Mouse (Mus musculus) left cerebral cortex, adult 2 months (tissue): ENCODE results near the gene Rnd3. TPM values are rescaled to one million over a fixed set of nuclear protein-coding genes. Genes with fewer than 3 reads are reported as not detected.
A peak's percentile ranks its signal among the peaks of the same experiment; 100 is the strongest.

Experiments
- DNase-seq, 2 experiments: peaks; one replicate each; pipeline ENCODE4 v3.0.0; 2021 to 2022; ENCODE audit warnings: low spot score in 2 of 2, mixed read lengths in 1 of 2; ENCODE audit errors: extremely low spot score in 1 of 2
- H3K27ac ChIP-seq: fragments of 200-600 bp; 2 replicates; pipeline ENCODE4 v1.8.1; 2022
- H3K4me3 ChIP-seq: fragments of 200-600 bp; 2 replicates; pipeline ENCODE4 v1.8.1; 2022
- CTCF ChIP-seq: fragments of 200-600 bp; IDR thresholded peaks from 2 replicates; pipeline ENCODE4 v1.8.1; 2022; ENCODE audit warnings: antibody characterized with exemption, mild to moderate bottlenecking, moderate library complexity
- intact Hi-C: fragments of 180-260 bp; cut with DNase I; formaldehyde crosslinking; loops from one replicate; pipeline ENCODE4 v1.15.1; 2025
- total RNA-seq, 2 experiments: library from RNA; stranded (reverse); gene quantifications; 2 replicates each; pipeline ENCODE4 v1.2.3; 2021

The Rnd3 gene
- total RNA-seq, 2 experiments from 2014 or later: 19.5 to 21.9 TPM

DNA sequence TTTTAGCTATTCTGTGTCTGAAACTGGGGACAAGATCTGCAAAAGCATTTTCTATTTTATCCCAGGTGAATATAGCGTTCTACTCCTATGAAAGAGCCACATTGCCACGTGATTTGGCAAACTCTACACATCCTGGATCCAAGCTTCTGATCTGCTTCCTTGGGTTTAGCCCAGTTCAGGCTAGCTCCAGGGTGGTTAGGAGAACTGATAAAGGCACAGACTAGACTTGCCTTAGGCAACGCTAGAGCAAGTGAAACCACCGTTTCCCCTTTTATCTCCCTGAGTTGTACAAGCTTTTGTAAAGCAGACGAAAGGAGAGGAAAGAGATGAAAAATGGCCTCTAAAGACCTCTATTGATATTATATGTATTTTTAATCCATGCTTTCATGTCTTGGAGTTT is 40.3 kb downstream of the Rnd3 start:
- H3K27ac ChIP-seq: no peak overlapping the region
- H3K4me3 ChIP-seq: no peak overlapping the region
- no peak for DNase-seq
- intact Hi-C loops: no loop called here
- no peak for TF ChIP-seq CTCF

DNA sequence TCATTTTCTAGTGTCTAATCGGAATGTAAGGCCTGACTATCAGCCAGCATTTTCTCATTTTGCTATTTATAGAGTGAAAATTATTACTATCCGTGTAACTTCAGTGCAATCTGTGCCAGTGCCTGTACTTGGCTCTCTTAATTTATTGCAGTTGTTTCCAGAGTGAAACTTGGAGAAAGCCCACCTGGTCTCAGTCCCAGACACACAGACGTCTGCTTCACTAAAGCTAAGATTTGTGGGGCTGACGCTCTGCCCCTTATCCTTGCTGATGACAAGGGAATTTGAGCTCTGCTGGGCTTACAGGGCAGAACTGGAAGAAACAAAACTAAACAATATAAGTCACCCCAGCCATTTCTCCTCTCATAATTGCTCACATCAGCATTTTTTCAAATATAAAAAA is 47.7 kb downstream of the Rnd3 start:
- intact Hi-C loops: no loop called here
- TF ChIP-seq CTCF: no peak
- DNase-seq: no peak
- H3K4me3 ChIP-seq: no peak overlapping the region
- no peak overlapping the region for H3K27ac ChIP-seq

DNA sequence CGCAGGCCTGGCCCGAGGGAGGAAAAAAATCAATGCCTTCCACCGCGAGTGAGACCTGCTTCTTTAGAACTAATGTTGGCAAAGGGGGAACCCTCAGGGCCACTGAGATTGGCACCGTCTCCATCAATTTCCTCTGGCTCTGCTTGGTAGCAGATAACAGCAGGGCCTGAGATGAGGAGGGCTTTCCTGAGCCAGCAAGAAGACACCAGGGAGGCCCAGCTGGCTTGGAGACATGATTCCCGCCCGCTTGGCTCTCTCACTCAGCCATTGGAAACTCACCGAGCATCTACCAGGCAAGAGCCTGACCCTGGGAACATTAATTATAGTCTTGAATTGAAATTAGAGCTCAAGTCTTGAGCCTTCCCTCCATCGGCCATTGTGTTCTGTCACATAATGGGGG is 48.9 kb downstream of the Rnd3 start:
- no peak for TF ChIP-seq CTCF
- no peak overlapping the region for H3K4me3 ChIP-seq
- no peak for DNase-seq
- intact Hi-C loops: no loop called here
- no peak overlapping the region for H3K27ac ChIP-seq

DNA sequence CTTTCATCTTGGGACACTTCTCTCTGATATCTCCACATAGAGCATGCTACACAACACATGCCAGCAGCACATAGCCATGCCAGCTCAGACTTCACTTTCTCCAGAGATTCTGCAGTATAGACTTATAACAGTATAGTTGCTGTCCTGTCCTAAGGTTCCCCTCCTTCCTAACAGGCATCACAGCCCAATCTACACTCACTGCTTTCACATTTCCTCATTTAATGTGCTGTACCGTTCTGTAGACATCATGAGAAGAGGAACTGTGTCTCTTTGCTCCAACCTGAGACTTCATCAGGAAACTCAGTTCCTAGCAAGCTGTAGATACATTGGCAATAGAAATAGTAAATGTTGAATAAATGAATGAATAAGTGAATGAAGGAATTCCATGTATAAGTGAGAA is 49.7 kb downstream of the Rnd3 start:
- TF ChIP-seq CTCF: no peak
- Histone ChIP-seq H3K27ac (no peak overlapping the region), H3K4me3 (no peak overlapping the region)
- intact Hi-C loops: no loop called here
- DNase-seq: no peak

DNA sequence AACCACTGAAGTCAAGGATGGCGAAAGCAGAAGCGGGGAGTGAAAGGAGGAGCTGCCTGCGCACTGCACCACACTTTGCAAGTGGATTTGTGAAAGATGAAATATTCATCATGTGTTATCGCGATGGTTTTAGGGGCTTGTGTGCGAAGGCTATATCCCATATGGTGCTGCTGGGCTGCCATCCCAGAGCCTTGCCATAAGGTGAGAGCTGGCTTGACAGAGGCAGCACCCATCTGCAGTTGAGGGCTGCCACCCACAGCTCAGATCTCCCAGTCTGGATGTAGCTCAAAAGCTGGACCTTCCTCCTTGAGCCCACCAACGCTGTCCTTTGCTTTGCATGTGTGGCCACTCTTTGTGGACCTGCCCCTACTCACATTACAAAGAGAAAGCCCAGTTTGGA is 58.2 kb downstream of the Rnd3 start:
- no peak for DNase-seq
- intact Hi-C loops: no loop called here
- no peak for TF ChIP-seq CTCF
- Histone ChIP-seq H3K4me3 (no peak overlapping the region), H3K27ac (no peak overlapping the region)

DNA sequence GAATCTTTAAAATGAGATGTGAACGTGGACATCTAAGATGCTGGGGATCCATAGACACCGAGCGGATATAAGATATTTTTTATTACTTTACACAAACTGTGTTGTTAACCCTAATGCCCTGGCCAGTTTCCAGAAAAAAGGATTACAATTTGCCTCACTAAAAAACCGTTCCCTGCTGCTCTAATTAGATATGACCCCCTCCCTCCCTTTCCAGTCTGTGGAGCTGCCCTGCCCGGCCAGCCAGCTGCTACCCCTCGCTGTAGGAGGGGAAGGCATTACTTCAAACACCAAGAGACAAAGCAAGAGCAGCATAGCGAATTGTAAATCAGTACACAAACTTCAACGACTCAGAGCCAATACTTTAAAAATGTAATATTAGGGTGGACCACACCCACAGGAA is 58.9 kb downstream of the Rnd3 start:
- H3K27ac ChIP-seq: no peak overlapping the region
- no peak for TF ChIP-seq CTCF
- H3K4me3 ChIP-seq: no peak overlapping the region
- intact Hi-C loops: no loop called here
- DNase-seq: no peak

DNA sequence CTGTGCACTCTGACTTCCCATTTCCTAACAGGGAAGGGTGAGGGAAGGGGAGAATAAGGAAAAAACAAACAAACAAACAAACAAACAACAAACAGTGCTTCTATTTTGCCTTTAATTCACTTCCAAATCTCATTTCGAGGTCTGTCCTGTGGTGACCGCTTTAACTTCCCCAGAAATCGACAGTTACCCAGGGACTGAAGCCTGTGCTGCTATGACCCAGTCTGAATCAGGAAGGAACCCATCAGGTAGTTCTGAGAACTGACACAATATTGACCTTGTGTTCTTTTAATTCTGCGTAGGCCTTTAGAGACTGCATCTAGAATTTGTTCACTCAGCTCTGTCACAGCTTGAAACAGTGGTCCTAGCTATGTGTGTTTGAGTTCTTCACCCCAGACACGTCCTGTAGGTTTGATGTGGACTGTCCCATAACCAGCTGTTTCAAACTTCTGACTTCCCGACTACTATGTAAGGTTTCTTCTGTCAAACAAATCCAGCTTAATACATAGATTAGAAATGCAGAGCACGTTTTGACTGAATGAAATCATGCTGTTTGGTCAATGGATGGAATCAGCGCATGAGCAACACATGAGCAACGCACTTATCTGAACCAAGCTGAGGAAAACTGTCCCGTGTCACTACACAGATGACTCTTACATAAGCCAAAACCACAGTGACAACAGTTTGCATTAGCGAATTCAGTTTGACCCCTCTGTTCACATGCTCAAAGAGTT is 59.9 kb downstream of the Rnd3 start:
- Histone ChIP-seq H3K4me3 (no peak overlapping the region), H3K27ac (no peak overlapping the region)
- DNase-seq: no peak
- no peak for TF ChIP-seq CTCF
- intact Hi-C loops: no loop called here

DNA sequence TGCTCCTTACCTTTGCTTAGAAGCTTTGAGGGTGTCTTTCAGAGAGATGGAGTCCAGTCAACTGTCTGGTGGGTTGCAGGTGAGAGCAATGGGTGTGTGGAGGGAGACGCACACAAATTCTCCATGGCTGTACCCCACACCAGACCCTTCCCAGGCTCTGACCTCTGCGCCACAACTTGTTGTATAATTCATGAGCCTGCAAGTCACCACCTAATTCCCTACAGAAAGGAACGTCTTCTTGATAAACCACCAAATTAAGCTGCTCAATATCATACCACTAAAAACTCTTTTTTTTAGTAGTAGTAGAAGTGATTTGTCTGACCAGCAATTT is 60.8 kb downstream of the Rnd3 start:
- intact Hi-C loops: no loop called here
- TF ChIP-seq CTCF: no peak
- no peak overlapping the region for H3K4me3 ChIP-seq
- no peak for DNase-seq
- no peak overlapping the region for H3K27ac ChIP-seq

DNA sequence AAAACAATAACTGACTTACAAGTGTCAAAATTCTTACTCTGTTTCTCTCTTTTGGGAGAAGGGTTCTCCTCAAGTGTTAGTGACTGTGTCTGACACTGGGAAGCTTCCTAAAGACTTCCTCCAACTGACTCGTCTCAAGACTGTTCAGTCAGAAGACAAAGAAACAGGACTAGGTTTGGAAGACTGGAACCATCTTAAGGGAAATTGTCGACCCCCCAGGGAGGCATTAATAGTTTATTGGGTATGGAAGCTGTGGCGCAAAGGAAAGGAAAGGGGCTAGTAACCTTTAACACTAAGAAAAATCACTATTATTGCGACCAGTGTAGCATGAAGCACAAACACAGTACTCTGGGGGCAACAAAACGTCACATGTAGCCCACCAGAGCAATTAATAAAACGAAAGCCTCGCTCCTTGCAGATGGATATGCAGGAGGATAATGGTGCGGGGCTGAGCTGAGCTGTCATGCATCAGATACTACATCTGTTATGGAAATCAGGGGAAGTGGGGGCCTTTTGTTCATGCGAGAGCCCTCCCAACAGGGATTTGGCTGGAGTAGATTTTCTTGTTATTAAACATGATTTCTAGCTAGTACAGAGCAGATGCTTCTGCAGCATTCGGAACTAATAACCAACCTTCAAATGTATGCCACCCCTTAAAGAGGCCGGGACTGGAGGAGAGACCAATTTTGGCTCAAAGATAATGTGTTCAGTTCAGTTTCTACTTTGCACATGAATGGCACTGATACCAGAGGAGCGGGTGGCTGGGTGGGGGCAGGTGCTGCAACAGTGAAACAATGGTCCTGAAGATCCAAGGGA is 61.4 kb downstream of the Rnd3 start:
- no peak overlapping the region for H3K27ac ChIP-seq
- DNase-seq: no peak
- intact Hi-C loops: no loop called here
- H3K4me3 ChIP-seq: no peak overlapping the region
- no peak for TF ChIP-seq CTCF

DNA sequence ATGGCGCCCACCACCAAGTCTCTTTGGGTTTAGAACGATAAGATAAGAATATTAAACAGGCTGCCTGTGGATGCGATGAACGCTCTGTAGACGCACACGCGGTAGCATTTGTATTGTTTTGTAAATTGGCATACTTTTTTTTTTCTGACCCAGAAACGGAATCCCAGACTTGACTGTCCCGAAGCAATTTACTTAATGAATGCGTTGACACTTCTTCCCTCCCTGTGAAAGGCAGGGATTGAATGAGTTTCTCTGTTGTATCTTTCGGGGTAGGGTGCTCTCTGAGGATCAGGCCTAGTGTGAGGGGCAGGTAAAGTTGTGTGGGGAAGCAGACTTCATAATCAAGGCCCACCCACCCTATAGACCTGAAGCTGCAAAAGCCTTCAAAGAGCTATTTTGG is 63.8 kb downstream of the Rnd3 start:
- DNase-seq: no peak
- H3K4me3 ChIP-seq: no peak overlapping the region
- no peak overlapping the region for H3K27ac ChIP-seq
- intact Hi-C loops: no loop called here
- TF ChIP-seq CTCF: no peak

DNA sequence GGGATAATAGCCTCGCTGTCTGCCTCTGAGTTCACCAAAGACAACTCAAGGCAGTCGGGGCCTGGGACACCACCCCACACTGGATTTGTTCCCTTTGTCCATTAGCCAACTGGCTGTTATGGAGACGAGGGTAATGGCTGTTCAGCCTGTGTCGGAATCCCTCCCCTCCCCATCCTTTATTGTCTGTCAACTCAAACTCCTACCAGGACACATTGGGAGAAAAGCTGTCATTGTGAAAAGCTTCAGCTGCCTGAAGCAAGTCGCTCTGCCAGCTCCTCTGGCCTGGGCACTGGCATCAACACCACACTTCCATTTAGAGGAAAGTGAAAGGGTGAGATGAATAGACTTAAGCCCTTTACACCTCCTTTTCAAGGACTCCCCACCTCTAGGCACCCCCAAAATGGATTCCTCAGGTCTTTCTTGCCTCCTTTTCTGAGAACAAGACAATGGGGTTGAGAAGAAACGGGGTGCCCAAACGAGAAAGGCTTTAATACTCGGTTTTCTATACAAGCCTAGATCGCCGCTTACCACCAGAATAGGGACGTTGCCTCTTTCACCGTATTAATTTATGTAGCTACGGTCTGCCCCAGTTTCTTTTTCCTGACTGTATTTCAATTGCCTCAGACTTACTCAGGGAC is 66.1 kb downstream of the Rnd3 start:
- DNase-seq: peak in 1 of 2 experiments; percentile 12
- TF ChIP-seq CTCF: no peak
- intact Hi-C loops: no loop called here
- no peak overlapping the region for H3K27ac ChIP-seq
- H3K4me3 ChIP-seq: no peak overlapping the region
